Mouse (Mus musculus) lung, postnatal 36 days (tissue): ENCODE data around the gene Irs2.

ENCODE experiments used
- DNase-seq: peaks from one replicate; pipeline ENCODE4 v3.0.0; 2022; ENCODE audit warnings: mixed read lengths

Irs2 gene

GRCm38 (mm10) chr8:11008842-11009420 is 673 bp upstream of the Irs2 start:
- peak; percentile 98 for DNase-seq

GRCm38 (mm10) chr8:11007581-11008378 is 478 bp downstream of the Irs2 start:
- peak; percentile 55 for DNase-seq

- peak; percentile 92 for DNase-seq
These were observed 1.2 kb downstream of the Irs2 start for GRCm38 (mm10) chr8:11007001-11007580.

- no peak for DNase-seq
These were observed 2.0 kb downstream of the Irs2 start for GRCm38 (mm10) chr8:11006276-11006630.

GRCm38 (mm10) chr8:11005460-11006275 is 2.6 kb downstream of the Irs2 start:
- DNase-seq, result no peak

GRCm38 (mm10) chr8:11004781-11005459 is 3.3 kb downstream of the Irs2 start:
- DNase-seq, result no peak

GRCm38 (mm10) chr8:11003917-11004470 is 4.3 kb downstream of the Irs2 start:
- no peak for DNase-seq

- DNase-seq, result no peak
These were observed 5.0 kb downstream of the Irs2 start for GRCm38 (mm10) chr8:11003253-11003652.

- DNase-seq, result no peak
These were observed 5.4 kb downstream of the Irs2 start for GRCm38 (mm10) chr8:11002816-11003215.

GRCm38 (mm10) chr8:11001062-11001549 is 7.2 kb downstream of the Irs2 start:
- peak; percentile 87 for DNase-seq

- DNase-seq, result no peak
These were observed 8.7 kb downstream of the Irs2 start for GRCm38 (mm10) chr8:10999538-10999937.

GRCm38 (mm10) chr8:10996247-10996646 is 12.0 kb downstream of the Irs2 start:
- no peak for DNase-seq

GRCm38 (mm10) chr8:10995756-10996155 is 12.5 kb downstream of the Irs2 start:
- DNase-seq, result no peak

GRCm38 (mm10) chr8:10994390-10994954 is 13.8 kb downstream of the Irs2 start:
- DNase-seq, result no peak

GRCm38 (mm10) chr8:10993582-10994216 is 14.6 kb downstream of the Irs2 start:
- DNase-seq, result peak; percentile 42

GRCm38 (mm10) chr8:10992081-10992480 is 16.2 kb downstream of the Irs2 start:
- DNase-seq, result no peak

GRCm38 (mm10) chr8:10991323-10991722 is 16.9 kb downstream of the Irs2 start:
- DNase-seq, result no peak

GRCm38 (mm10) chr8:10990421-10991110 is 17.7 kb downstream of the Irs2 start:
- peak; percentile 65 for DNase-seq

GRCm38 (mm10) chr8:10989946-10990345 is 18.3 kb downstream of the Irs2 start:
- no peak for DNase-seq

- DNase-seq, result no peak
These were observed 21.6 kb downstream of the Irs2 start for GRCm38 (mm10) chr8:10986638-10987037.

- DNase-seq, result no peak
These were observed 23.2 kb downstream of the Irs2 start for GRCm38 (mm10) chr8:10985064-10985463.
